Mouse (Mus musculus): ENCODE results near the gene Sh3bp2. TPM values are rescaled to one million over a fixed set of nuclear protein-coding genes. Genes with fewer than 3 reads are reported as not detected.
A peak's percentile ranks its signal among the peaks of the same experiment; 100 is the strongest.

Gene Sh3bp2
- polyA plus RNA-seq, 1 experiment from 2014 or later, result 6.5 TPM

- Histone ChIP-seq H3K9ac (ENCODE audit: low read depth, low read length) (no peak overlapping the region), H3K27me3 (ENCODE audit: control insufficient read depth, insufficient read depth, low read depth, low read length) (no peaks in the 10 kb centered on the region), H3K27ac (ENCODE audit: low read length) (no peak overlapping the region), H3K9me3 (replicated peaks; ENCODE audit: control insufficient read depth, low read length) (no peaks in the 10 kb centered on the region), H3K4me1 (ENCODE audit: control insufficient read depth, low read depth, low read length) (no peaks in the 10 kb centered on the region; the same call in 1 of the 2 replicates), H3K4me2 (ENCODE audit: low read depth, low read length) (no peak overlapping the region), H3K4me3 (ENCODE audit: low read depth, low read length) (no peak overlapping the region), H3K36me3 (ENCODE audit: control insufficient read depth, insufficient read depth) (no peaks in the 10 kb centered on the region; the same call in 1 of the 2 replicates)
- no peak for ATAC-seq (ENCODE audit: low read depth)
- WGBS (ENCODE audit: insufficient replicate concordance), result 67% methylated on average over 3 of the region's 3 CpGs
Measured at GRCm38 (mm10) chr5:34501588-34501987, 24.1 kb upstream of the Sh3bp2 start.

GRCm38 (mm10) chr5:34502411-34502810, 23.2 kb upstream of the Sh3bp2 start:
- Histone ChIP-seq H3K4me2 (ENCODE audit: low read depth, low read length) (no peak overlapping the region), H3K9me3 (replicated peaks; ENCODE audit: control insufficient read depth, low read length) (no peaks in the 10 kb centered on the region), H3K36me3 (ENCODE audit: control insufficient read depth, insufficient read depth) (no peaks in the 10 kb centered on the region; the same call in 1 of the 2 replicates), H3K9ac (ENCODE audit: low read depth, low read length) (no peak overlapping the region), H3K4me3 (ENCODE audit: low read depth, low read length) (no peak overlapping the region), H3K4me1 (ENCODE audit: control insufficient read depth, low read depth, low read length) (no peaks in the 10 kb centered on the region; the same call in 1 of the 2 replicates), H3K27me3 (ENCODE audit: control insufficient read depth, insufficient read depth, low read depth, low read length) (no peaks in the 10 kb centered on the region), H3K27ac (ENCODE audit: low read length) (no peak overlapping the region)
- WGBS (ENCODE audit: insufficient replicate concordance), result 82% methylated on average over 1 of the region's 1 CpGs
- ATAC-seq (ENCODE audit: low read depth), result no peak

GRCm38 (mm10) chr5:34502821-34503220, 22.8 kb upstream of the Sh3bp2 start:
- H3K27ac ChIP-seq (ENCODE audit: low read length), result no peak overlapping the region
- H3K4me1 ChIP-seq (ENCODE audit: control insufficient read depth, low read depth, low read length), result no peaks in the 10 kb centered on the region; the same call in 1 of the 2 replicates
- no peak overlapping the region for H3K4me3 ChIP-seq (ENCODE audit: low read depth, low read length)
- H3K4me2 ChIP-seq (ENCODE audit: low read depth, low read length), result no peak overlapping the region
- 49% methylated on average over 6 of the region's 6 CpGs for WGBS (ENCODE audit: insufficient replicate concordance)
- no peak for ATAC-seq (ENCODE audit: low read depth)
- H3K27me3 ChIP-seq (ENCODE audit: control insufficient read depth, insufficient read depth, low read depth, low read length), result no peaks in the 10 kb centered on the region
- no peaks in the 10 kb centered on the region for H3K9me3 ChIP-seq (replicated peaks; ENCODE audit: control insufficient read depth, low read length)
- H3K36me3 ChIP-seq (ENCODE audit: control insufficient read depth, insufficient read depth), result no peaks in the 10 kb centered on the region; the same call in 1 of the 2 replicates
- H3K9ac ChIP-seq (ENCODE audit: low read depth, low read length), result no peak overlapping the region

GRCm38 (mm10) chr5:34512486-34512885, 13.2 kb upstream of the Sh3bp2 start:
- H3K27ac ChIP-seq (ENCODE audit: low read length), result no peak overlapping the region
- no peaks in the 10 kb centered on the region for H3K9me3 ChIP-seq (replicated peaks; ENCODE audit: control insufficient read depth, low read length)
- no peak overlapping the region for H3K4me3 ChIP-seq (ENCODE audit: low read depth, low read length)
- peaks cover 15% of the 10 kb centered on the region for H3K4me1 ChIP-seq (ENCODE audit: control insufficient read depth, low read depth, low read length)
- no peak overlapping the region for H3K9ac ChIP-seq (ENCODE audit: low read depth, low read length)
- H3K36me3 ChIP-seq (ENCODE audit: control insufficient read depth, insufficient read depth), result no peaks in the 10 kb centered on the region
- WGBS (ENCODE audit: insufficient replicate concordance), result 77% methylated on average over 3 of the region's 3 CpGs
- H3K27me3 ChIP-seq (ENCODE audit: control insufficient read depth, insufficient read depth, low read depth, low read length), result no peaks in the 10 kb centered on the region; the same call in 1 of the 2 replicates
- no peak for ATAC-seq (ENCODE audit: low read depth)
- H3K4me2 ChIP-seq (ENCODE audit: low read depth, low read length), result no peak overlapping the region

GRCm38 (mm10) chr5:34513466-34514217, 12.0 kb upstream of the Sh3bp2 start, which contains the start of gene Tnip2:
Gene Tnip2 (minus strand): TSS chr5:34513991.
- Histone ChIP-seq H3K36me3 (ENCODE audit: control insufficient read depth, insufficient read depth) (no peaks in the 10 kb centered on the region), H3K4me2 (ENCODE audit: low read depth, low read length) (peak within 1 kb of the TSS; percentile 97), H3K4me1 (ENCODE audit: control insufficient read depth, low read depth, low read length) (peaks cover 15% of the 10 kb centered on the region), H3K9ac (ENCODE audit: low read depth, low read length) (peak within 1 kb of the TSS; percentile 82), H3K27me3 (ENCODE audit: control insufficient read depth, insufficient read depth, low read depth, low read length) (no peaks in the 10 kb centered on the region; the same call in 1 of the 2 replicates), H3K27ac (ENCODE audit: low read length) (peak within 1 kb of the TSS; percentile 34; the same call in 1 of the 2 replicates), H3K9me3 (replicated peaks; ENCODE audit: control insufficient read depth, low read length) (no peaks in the 10 kb centered on the region), H3K4me3 (ENCODE audit: low read depth, low read length) (peak within 1 kb of the TSS; percentile 80)
- under 1% methylated on average over 64 of the region's 64 CpGs for WGBS (ENCODE audit: insufficient replicate concordance)
- ATAC-seq (ENCODE audit: low read depth), result peak; percentile 96

- Histone ChIP-seq H3K4me2 (ENCODE audit: low read depth, low read length) (peak overlapping the region; percentile 97), H3K27ac (ENCODE audit: low read length) (no peak overlapping the region), H3K9me3 (replicated peaks; ENCODE audit: control insufficient read depth, low read length) (no peaks in the 10 kb centered on the region), H3K9ac (ENCODE audit: low read depth, low read length) (peak overlapping the region; percentile 8), H3K27me3 (ENCODE audit: control insufficient read depth, insufficient read depth, low read depth, low read length) (no peaks in the 10 kb centered on the region; the same call in 1 of the 2 replicates), H3K36me3 (ENCODE audit: control insufficient read depth, insufficient read depth) (no peaks in the 10 kb centered on the region), H3K4me1 (ENCODE audit: control insufficient read depth, low read depth, low read length) (peaks cover 15% of the 10 kb centered on the region), H3K4me3 (ENCODE audit: low read depth, low read length) (peak overlapping the region; percentile 80)
- ATAC-seq (ENCODE audit: low read depth), result peak; percentile 25
- WGBS (ENCODE audit: insufficient replicate concordance), result 10% methylated on average over 7 of the region's 7 CpGs
Measured at GRCm38 (mm10) chr5:34514218-34514566, 11.4 kb upstream of the Sh3bp2 start.

GRCm38 (mm10) chr5:34515096-34515495, 10.5 kb upstream of the Sh3bp2 start:
- no peaks in the 10 kb centered on the region; the same call in 1 of the 2 replicates for H3K27me3 ChIP-seq (ENCODE audit: control insufficient read depth, insufficient read depth, low read depth, low read length)
- H3K36me3 ChIP-seq (ENCODE audit: control insufficient read depth, insufficient read depth), result no peaks in the 10 kb centered on the region
- no peak overlapping the region for H3K27ac ChIP-seq (ENCODE audit: low read length)
- H3K4me1 ChIP-seq (ENCODE audit: control insufficient read depth, low read depth, low read length), result peaks cover 19% of the 10 kb centered on the region
- no peaks in the 10 kb centered on the region for H3K9me3 ChIP-seq (replicated peaks; ENCODE audit: control insufficient read depth, low read length)
- H3K4me2 ChIP-seq (ENCODE audit: low read depth, low read length), result no peak overlapping the region
- no peak overlapping the region for H3K4me3 ChIP-seq (ENCODE audit: low read depth, low read length)
- ATAC-seq (ENCODE audit: low read depth), result no peak
- H3K9ac ChIP-seq (ENCODE audit: low read depth, low read length), result no peak overlapping the region

GRCm38 (mm10) chr5:34517913-34518312, 7.7 kb upstream of the Sh3bp2 start:
- no peak overlapping the region for H3K4me2 ChIP-seq (ENCODE audit: low read depth, low read length)
- ATAC-seq (ENCODE audit: low read depth), result peak; percentile 22
- 8% methylated on average over 3 of the region's 3 CpGs for WGBS (ENCODE audit: insufficient replicate concordance)
- no peak overlapping the region for H3K27ac ChIP-seq (ENCODE audit: low read length)
- H3K36me3 ChIP-seq (ENCODE audit: control insufficient read depth, insufficient read depth), result no peaks in the 10 kb centered on the region
- peaks cover 29% of the 10 kb centered on the region for H3K4me1 ChIP-seq (ENCODE audit: control insufficient read depth, low read depth, low read length)
- H3K9me3 ChIP-seq (replicated peaks; ENCODE audit: control insufficient read depth, low read length), result no peaks in the 10 kb centered on the region
- H3K9ac ChIP-seq (ENCODE audit: low read depth, low read length), result no peak overlapping the region
- H3K27me3 ChIP-seq (ENCODE audit: control insufficient read depth, insufficient read depth, low read depth, low read length), result no peaks in the 10 kb centered on the region; the same call in 1 of the 2 replicates
- H3K4me3 ChIP-seq (ENCODE audit: low read depth, low read length), result no peak overlapping the region

GRCm38 (mm10) chr5:34519389-34519910, 6.2 kb upstream of the Sh3bp2 start:
- H3K4me3 ChIP-seq (ENCODE audit: low read depth, low read length), result no peak overlapping the region
- H3K36me3 ChIP-seq (ENCODE audit: control insufficient read depth, insufficient read depth), result no peaks in the 10 kb centered on the region
- no peak for ATAC-seq (ENCODE audit: low read depth)
- no peaks in the 10 kb centered on the region for H3K9me3 ChIP-seq (replicated peaks; ENCODE audit: control insufficient read depth, low read length)
- H3K9ac ChIP-seq (ENCODE audit: low read depth, low read length), result no peak overlapping the region
- peaks cover 18% of the 10 kb centered on the region for H3K4me1 ChIP-seq (ENCODE audit: control insufficient read depth, low read depth, low read length)
- WGBS (ENCODE audit: insufficient replicate concordance), result 62% methylated on average over 9 of the region's 9 CpGs
- H3K27me3 ChIP-seq (ENCODE audit: control insufficient read depth, insufficient read depth, low read depth, low read length), result no peaks in the 10 kb centered on the region; the same call in 1 of the 2 replicates
- no peak overlapping the region for H3K4me2 ChIP-seq (ENCODE audit: low read depth, low read length)
- no peak overlapping the region for H3K27ac ChIP-seq (ENCODE audit: low read length)
